Mouse (Mus musculus): ENCODE results near the gene Gm4177. TPM values are rescaled to one million over a fixed set of nuclear protein-coding genes. Genes with fewer than 3 reads are reported as not detected.

The Gm4177 gene
- not detected for polyA plus RNA-seq (2014; fragmentation: Illumina TruSeq; extraction: RNeasy Lipid Tissue Mini Kit (QIAGEN cat#74804); ENCODE audit: low read depth, low replicate concordance)

DNA sequence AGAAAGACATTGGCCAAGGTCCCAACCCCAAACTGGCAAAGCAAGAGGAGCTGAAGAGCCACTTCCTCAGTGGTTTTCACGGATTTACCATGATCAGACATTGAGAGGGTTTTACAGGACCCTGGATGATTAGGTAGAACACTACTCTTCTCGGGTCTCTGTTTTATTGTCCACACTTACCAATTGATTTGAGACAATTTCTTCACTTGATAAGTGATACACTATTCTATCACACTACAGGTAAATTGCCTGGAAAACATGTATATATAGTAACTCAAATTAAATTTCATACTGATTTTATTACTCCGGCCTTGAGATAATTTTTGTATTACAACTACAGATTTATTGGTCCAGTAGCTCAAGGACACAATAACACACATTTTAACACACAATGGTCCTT is at the start of gene Gm4177:
TSS of gene Gm4177 (minus strand) at position 101 of the 400 bp plus-strand sequence.

DNA sequence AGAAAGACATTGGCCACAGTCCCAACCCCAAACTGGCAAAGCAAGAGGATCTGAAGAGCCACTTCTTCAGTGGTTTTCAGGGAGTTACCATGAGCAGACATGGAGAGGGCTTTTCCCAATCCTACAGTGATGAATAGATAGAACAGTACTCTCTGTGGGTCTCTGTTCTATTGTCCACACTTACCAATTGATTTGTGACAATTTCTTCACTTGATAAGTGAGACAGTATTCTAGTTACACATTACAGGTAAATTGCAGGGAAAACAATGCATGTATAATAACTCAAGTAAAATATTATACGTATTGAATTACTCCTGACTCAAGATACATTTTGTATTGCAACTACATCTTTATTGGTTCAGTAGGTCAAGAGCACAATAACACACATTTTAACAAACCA is 47.6 kb upstream of the Gm4177 start, which contains the start of gene Gm5725:
TSS of gene Gm5725 (minus strand) at position 101 of the 400 bp plus-strand sequence.

DNA sequence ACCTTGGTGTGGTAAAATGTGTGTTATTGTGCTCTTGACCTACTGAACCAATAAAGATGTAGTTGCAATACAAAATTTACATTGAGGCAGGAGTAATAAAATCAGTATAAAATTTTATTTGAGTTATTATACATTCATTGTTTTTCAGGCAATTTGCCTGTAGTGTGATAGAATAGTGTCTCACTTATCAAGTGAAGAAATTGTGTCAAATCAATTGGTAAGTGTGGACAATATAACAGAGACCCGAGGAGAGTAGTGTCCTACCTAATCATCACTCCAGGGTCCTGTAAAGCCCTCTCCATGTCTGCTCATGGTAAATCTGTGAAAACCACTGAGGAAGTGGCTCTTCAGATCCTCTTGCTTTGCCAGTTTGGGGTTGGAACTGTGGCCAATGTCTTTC is 35.5 kb upstream of the Gm4177 start, which contains the start of gene Vmn1r135:
TSS of gene Vmn1r135 (plus strand) at position 301 of the 400 bp plus-strand sequence.

DNA sequence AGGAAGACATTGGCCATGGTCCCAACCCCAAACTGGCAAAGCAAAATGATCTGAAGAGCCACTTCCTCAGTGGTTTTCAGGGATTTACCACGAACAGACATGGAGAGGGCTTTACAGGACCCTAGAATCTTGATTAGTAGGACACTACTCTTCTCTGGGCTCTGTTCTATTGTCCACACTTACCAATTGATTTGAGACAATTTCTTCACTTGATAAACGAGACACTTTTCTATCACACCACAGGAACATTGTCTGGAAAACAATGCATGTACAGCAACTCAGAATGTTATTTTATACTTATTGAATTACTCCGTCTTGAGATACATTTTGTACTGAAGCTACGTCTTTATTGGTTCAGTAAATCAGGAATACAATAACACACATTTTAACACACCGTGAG is 35.2 kb downstream of the Gm4177 start, which contains the start of gene Gm4175:
TSS of gene Gm4175 (minus strand) at position 101 of the 400 bp plus-strand sequence.

Other genes with a start within 250 kb of the Gm4177 start
- not detected for gene Vmn1r132, start 182.6 kb downstream of the Gm4177 start, polyA plus RNA-seq (2014; fragmentation: Illumina TruSeq; extraction: RNeasy Lipid Tissue Mini Kit (QIAGEN cat#74804); ENCODE audit: low read depth, low replicate concordance)
- not detected for gene Gm4175, start 35.3 kb downstream of the Gm4177 start, polyA plus RNA-seq (2014; fragmentation: Illumina TruSeq; extraction: RNeasy Lipid Tissue Mini Kit (QIAGEN cat#74804); ENCODE audit: low read depth, low replicate concordance)
- not detected for gene Vmn1r135, start 35.6 kb upstream of the Gm4177 start, polyA plus RNA-seq (2014; fragmentation: Illumina TruSeq; extraction: RNeasy Lipid Tissue Mini Kit (QIAGEN cat#74804); ENCODE audit: low read depth, low replicate concordance)
- not detected for gene Gm5725, start 47.5 kb upstream of the Gm4177 start, polyA plus RNA-seq (2014; fragmentation: Illumina TruSeq; extraction: RNeasy Lipid Tissue Mini Kit (QIAGEN cat#74804); ENCODE audit: low read depth, low replicate concordance)
- gene Gm5891, start 124.6 kb upstream of the Gm4177 start, polyA plus RNA-seq (2014; fragmentation: Illumina TruSeq; extraction: RNeasy Lipid Tissue Mini Kit (QIAGEN cat#74804); ENCODE audit: low read depth, low replicate concordance) = not detected
- gene Vmn1r137, start 197.9 kb upstream of the Gm4177 start, polyA plus RNA-seq (2014; fragmentation: Illumina TruSeq; extraction: RNeasy Lipid Tissue Mini Kit (QIAGEN cat#74804); ENCODE audit: low read depth, low replicate concordance) = not detected
- not detected for gene Vmn1r138, start 232.2 kb upstream of the Gm4177 start, polyA plus RNA-seq (2014; fragmentation: Illumina TruSeq; extraction: RNeasy Lipid Tissue Mini Kit (QIAGEN cat#74804); ENCODE audit: low read depth, low replicate concordance)